Mouse (Mus musculus): ENCODE results near the gene Srcap. TPM values are rescaled to one million over a fixed set of nuclear protein-coding genes. Genes with fewer than 3 reads are reported as not detected.
A peak's percentile ranks its signal among the peaks of the same experiment; 100 is the strongest.
"Not testable (repeated sequence)": the region's sequence is repeated elsewhere in the genome, so short reads cannot be mapped to it uniquely, and the experiment has no call there.

The Srcap gene
- polyA plus RNA-seq, 1 experiment from 2014 or later: 30.9 TPM

DNA sequence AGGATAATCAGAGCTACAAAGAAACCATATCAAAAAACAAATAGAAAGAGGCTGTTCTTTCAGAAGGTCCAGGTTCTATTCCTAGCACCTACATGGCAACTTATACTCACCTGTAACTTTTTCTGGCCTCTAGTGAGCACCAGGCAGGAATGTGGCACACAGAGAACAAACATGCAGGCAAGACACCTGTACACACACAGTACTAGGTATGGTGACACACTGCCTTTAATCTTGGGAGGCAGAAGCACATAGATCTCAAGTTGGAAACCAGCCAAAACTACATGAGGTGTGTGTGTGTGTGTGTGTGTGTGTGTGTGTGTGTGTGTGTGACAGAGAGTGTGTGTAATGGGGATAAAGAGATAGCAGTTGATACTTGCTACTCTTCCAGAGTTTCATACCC lies 17.1 kb upstream of the Srcap start:
- no peak overlapping the region for H3K27ac ChIP-seq (replicated peaks)
- ATAC-seq (ENCODE audit: extremely low read depth, insufficient number of reproducible peaks, low FRiP score, low TSS enrichment): no peak

DNA sequence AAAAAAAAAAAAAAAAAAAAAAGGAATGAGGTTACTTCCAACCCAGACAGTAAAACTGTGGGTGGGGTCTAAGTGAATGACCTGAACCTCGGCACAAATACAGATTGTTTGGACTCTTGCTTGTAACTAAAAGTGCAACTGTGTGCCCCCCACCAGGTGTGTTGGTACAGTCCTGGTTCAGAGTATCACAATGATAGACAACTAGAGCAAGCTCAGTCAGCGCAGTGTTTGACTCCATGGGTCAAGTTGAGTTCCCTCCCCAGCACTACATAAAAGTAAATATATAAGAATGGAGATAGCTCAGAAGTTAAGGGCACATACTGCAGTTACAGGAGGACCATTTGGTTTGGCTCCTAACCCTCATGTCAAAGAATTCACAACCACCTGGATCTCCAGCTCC lies 14.4 kb upstream of the Srcap start:
- 77% methylated on average over 2 of the region's 2 CpGs for WGBS
- Histone ChIP-seq H3K4me2 (no peak overlapping the region), H3K4me3 (no peak overlapping the region), H3K4me1 (peaks cover 13% of the 10 kb centered on the region; the same call in 1 of the 2 replicates), H3K36me3 (peaks cover 6% of the 10 kb centered on the region), H3K9me3 (no peaks in the 10 kb centered on the region), H3K9ac (no peak overlapping the region), H3K27me3 (replicated peaks) (no peaks in the 10 kb centered on the region), H3K27ac (replicated peaks) (no peak overlapping the region)
- ATAC-seq (ENCODE audit: extremely low read depth, insufficient number of reproducible peaks, low FRiP score, low TSS enrichment): no peak

More for the DNA sequence above, 17.1 kb upstream of the Srcap start:
- no peak overlapping the region for H3K4me3 ChIP-seq
- H3K36me3 ChIP-seq: peaks cover 33% of the 10 kb centered on the region
- H3K4me2 ChIP-seq: no peak overlapping the region
- H3K4me1 ChIP-seq: peaks cover 13% of the 10 kb centered on the region; the same call in 1 of the 2 replicates
- no peaks in the 10 kb centered on the region for H3K27me3 ChIP-seq (replicated peaks)
- no peak overlapping the region for H3K9ac ChIP-seq
- H3K9me3 ChIP-seq: no peaks in the 10 kb centered on the region

DNA sequence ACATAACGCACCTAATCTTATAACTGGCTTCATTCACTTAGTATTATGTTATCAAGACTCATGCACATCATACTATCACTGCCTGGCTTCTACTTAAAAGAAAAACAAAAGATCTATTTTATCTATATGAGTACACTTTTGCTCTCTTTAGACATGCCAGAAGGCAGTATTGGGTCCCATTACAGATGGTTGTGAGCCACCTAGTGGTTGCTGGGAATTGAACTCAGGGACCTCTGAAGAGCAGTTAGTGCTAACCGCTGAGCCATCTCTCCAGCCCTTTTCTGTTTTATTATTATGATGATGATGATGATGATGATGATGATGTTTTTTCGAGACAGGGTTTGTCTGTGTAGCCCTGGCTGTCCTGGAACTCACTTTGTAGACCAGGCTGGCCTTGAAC lies 13.4 kb upstream of the Srcap start:
- Histone ChIP-seq H3K9ac (no peak overlapping the region), H3K4me1 (peaks cover 13% of the 10 kb centered on the region; the same call in 1 of the 2 replicates), H3K36me3 (no peaks in the 10 kb centered on the region), H3K4me2 (no peak overlapping the region), H3K27ac (replicated peaks) (no peak overlapping the region), H3K9me3 (no peaks in the 10 kb centered on the region), H3K27me3 (replicated peaks) (no peaks in the 10 kb centered on the region), H3K4me3 (no peak overlapping the region)
- WGBS: 37% methylated on average over 3 of the region's 3 CpGs
- no peak for ATAC-seq (ENCODE audit: extremely low read depth, insufficient number of reproducible peaks, low FRiP score, low TSS enrichment)

DNA sequence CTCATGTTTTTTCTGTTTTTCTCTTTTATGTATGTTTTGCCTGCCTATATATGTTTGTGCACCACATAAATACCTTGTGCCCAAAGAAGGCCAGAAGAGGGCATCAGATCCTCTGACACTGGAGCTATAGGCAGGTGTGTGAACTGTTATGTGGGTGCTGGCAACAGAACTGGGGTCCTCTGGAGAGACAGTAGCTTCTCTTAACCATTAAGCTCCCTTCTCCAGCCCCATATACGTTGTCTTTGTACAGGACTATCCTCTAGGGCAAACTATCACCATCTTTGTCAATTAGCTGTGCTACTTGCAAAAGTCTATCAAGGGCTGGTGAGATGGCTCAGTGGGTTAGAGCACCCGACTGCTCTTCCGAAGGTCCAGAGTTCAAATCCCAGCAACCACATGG lies 3.5 kb upstream of the Srcap start:
- Histone ChIP-seq H3K27ac (replicated peaks) (no peak overlapping the region), H3K4me1 (peaks cover 11% of the 10 kb centered on the region), H3K36me3 (no peaks in the 10 kb centered on the region), H3K4me2 (no peak overlapping the region), H3K9ac (no peak overlapping the region), H3K4me3 (no peak overlapping the region), H3K9me3 (no peaks in the 10 kb centered on the region), H3K27me3 (replicated peaks) (no peaks in the 10 kb centered on the region)
- no peak for ATAC-seq (ENCODE audit: extremely low read depth, insufficient number of reproducible peaks, low FRiP score, low TSS enrichment)
- 90% methylated on average over 3 of the region's 3 CpGs for WGBS

DNA sequence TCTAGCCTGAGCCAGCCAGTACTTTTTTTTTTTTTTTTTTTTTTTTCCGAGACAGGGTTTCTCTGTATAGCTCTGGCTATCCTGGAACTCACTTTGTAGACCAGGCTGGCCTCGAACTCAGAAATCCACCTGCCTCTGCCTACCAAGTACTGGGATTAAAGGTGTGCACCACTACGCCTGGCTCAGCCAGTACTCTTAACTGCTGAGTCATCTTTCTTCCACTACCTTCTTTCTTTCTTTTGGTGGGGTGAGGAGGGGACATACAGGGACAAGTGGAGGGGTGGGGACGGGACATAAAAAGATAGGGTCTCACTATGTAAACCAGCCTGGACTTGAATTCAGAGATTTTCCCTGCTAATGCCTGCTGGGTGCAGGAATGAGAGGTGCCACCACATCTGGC lies 2.0 kb upstream of the Srcap start:
- 84% methylated on average over 4 of the region's 4 CpGs for WGBS
- H3K9ac ChIP-seq; H3K27me3 ChIP-seq (replicated peaks); H3K27ac ChIP-seq (replicated peaks); ATAC-seq (ENCODE audit: extremely low read depth, insufficient number of reproducible peaks, low FRiP score, low TSS enrichment); H3K4me3 ChIP-seq; H3K4me2 ChIP-seq; H3K9me3 ChIP-seq: not testable (repeated sequence)
- Histone ChIP-seq H3K4me1 (peaks cover 20% of the 10 kb centered on the region), H3K36me3 (peaks cover 13% of the 10 kb centered on the region)

DNA sequence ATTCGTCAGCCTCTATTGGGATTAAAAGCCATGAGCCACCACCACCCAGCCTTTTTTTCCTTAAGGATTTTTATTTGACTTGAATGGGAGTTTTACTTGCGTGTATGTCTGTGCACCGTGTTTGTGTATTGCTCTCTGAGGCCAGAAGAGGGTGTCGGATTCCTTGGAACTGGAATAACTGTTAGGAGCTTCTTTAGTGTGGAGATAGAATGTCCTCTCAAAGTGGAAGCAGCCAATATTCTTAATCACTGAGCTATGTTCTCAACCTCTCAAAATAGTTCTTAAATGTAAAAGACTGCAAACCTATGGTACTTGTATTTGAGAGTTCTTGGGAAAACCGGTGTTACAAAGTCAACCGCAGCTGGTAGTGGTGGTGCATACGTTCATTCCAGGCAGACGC lies 542 bp upstream of the Srcap start:
- 40% methylated on average over 8 of the region's 8 CpGs for WGBS
- ATAC-seq (ENCODE audit: extremely low read depth, insufficient number of reproducible peaks, low FRiP score, low TSS enrichment): no peak

DNA sequence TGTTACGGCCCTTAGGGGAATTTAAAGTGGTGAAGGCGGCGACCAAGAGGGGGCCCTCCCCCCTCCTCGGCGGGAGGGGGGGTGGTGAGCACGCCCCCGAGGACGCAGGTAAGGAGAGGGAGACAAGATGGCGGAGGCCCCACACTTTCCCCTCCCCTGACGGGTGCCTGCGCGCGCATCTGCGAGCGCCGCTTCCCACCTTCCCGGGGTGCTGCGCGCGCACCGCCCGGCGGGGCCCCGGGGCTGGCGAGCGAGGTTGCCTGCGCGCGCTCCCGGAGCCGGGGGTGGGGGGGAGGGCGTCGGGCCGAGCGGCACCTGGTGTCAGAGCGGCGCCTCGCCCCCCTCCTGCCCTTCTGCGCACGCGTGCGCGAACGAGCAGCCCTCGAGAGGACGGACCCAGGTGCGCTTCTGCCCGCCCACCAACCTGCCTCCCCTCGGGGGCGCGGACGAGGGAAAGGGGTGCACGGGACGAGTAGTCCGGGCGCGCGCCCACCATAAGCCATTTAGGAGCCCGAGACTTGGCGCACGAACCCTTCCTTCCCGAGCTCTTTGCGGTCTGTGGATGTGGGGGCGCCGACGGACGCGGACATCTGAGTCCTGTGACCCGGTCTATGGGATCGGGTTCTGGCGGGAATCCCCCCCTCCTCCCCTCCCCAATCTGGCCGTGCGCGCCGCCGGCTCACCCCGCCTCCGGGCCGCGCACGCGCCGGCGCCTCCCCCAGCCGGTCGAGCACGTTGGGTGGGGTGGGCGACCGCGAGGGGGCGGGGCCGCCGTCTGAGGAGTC lies 640 bp downstream of the Srcap start:
- peak; percentile 79 for ATAC-seq (ENCODE audit: extremely low read depth, insufficient number of reproducible peaks, low FRiP score, low TSS enrichment)
- peak overlapping the region; percentile 71 for H3K4me2 ChIP-seq

More for the DNA sequence above, 542 bp upstream of the Srcap start:
- H3K27me3 ChIP-seq (replicated peaks): no peaks in the 10 kb centered on the region
- peaks cover 20% of the 10 kb centered on the region for H3K4me1 ChIP-seq
- H3K9me3 ChIP-seq: no peaks in the 10 kb centered on the region
- peak overlapping the region; percentile 98 for H3K27ac ChIP-seq (replicated peaks)
- H3K36me3 ChIP-seq: peaks cover 27% of the 10 kb centered on the region
- peak overlapping the region; percentile 84 for H3K4me3 ChIP-seq
- peak overlapping the region; percentile 71 for H3K4me2 ChIP-seq
- peak overlapping the region; percentile 44 for H3K9ac ChIP-seq

DNA sequence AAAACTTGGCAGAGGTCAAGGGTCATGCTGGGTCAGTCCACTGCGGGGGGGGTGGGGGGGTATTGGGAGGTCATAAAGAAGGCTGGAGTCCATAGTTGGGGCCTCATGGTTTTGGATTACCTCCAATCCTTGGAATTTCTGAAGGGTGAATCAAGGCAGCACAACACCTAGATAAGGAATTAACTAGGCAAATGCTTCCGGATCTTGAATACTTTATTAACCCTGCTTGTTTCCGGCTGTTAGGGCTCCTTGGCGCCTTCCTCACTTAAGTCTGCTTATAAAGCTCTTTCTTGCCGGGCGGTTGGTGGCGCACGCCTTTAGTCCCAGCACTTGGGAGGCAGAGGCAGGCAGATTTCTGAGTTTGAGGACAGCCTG lies 1.2 kb downstream of the Srcap start:
- Histone ChIP-seq H3K4me1 (peaks cover 20% of the 10 kb centered on the region), H3K27me3 (replicated peaks) (no peaks in the 10 kb centered on the region), H3K4me2 (peak overlapping the region; percentile 71), H3K36me3 (peaks cover 44% of the 10 kb centered on the region), H3K27ac (replicated peaks) (peak overlapping the region; percentile 98), H3K9ac (peak overlapping the region; percentile 93), H3K4me3 (peak overlapping the region; percentile 84), H3K9me3 (no peaks in the 10 kb centered on the region)
- 39% methylated on average over 8 of the region's 8 CpGs for whole genome bisulfite sequencing
- ATAC-seq (ENCODE audit: extremely low read depth, insufficient number of reproducible peaks, low FRiP score, low TSS enrichment): no peak

More for the DNA sequence above, 640 bp downstream of the Srcap start:
- peak overlapping the region; percentile 93 for H3K9ac ChIP-seq
- H3K4me1 ChIP-seq: peaks cover 20% of the 10 kb centered on the region
- H3K36me3 ChIP-seq: peaks cover 38% of the 10 kb centered on the region
- H3K27ac ChIP-seq (replicated peaks): peak overlapping the region; percentile 98
- no peaks in the 10 kb centered on the region for H3K27me3 ChIP-seq (replicated peaks)
- no peaks in the 10 kb centered on the region for H3K9me3 ChIP-seq
- peak overlapping the region; percentile 84 for H3K4me3 ChIP-seq
- WGBS: under 1% methylated on average over 92 of the region's 93 CpGs

DNA sequence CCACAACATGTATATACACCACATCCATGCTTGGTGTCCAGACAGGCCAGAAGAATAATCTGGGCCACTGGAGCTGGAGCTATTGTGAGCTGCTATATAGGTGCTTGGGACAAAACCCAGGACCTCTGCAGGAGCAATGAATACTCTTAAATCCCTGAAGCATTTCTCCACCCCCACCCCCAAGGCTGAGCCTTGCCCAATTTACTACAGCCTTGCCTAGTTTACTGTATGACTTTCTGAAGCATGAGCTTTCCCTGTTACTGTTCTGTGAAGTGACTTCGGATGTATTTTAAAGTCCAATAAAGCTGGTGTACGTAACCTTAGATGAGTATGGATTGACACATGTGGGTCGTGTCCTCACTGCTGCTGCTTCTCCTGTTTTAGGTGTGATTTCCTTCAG lies 2.0 kb downstream of the Srcap start:
- WGBS: 73% methylated on average over 3 of the region's 3 CpGs

DNA sequence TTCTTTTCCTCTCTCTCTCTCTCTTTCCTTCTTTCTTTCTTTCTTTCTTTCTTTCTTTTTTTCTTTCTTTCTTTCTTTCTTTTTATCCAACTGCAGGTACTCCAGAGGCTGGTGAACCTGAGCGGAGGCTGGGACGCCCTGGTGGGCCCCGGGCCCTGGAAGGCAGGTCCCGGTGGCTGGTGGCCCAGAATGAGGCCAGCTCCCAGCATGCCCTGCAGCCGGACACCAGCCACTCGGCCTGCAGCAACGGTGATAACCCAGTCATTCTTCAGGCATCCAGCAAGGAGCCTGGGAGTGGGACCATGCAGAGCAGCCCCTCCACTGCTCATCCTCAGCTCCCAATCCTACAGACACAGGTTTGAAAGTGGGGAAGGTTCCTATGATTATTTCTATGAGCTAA lies 4.1 kb downstream of the Srcap start:
- peaks cover 20% of the 10 kb centered on the region for H3K4me1 ChIP-seq
- no peak overlapping the region for H3K9ac ChIP-seq
- WGBS: 75% methylated on average over 7 of the region's 7 CpGs
- H3K9me3 ChIP-seq: no peaks in the 10 kb centered on the region
- H3K27me3 ChIP-seq (replicated peaks): no peaks in the 10 kb centered on the region
- peaks cover 71% of the 10 kb centered on the region for H3K36me3 ChIP-seq
- H3K4me3 ChIP-seq: no peak overlapping the region
- H3K4me2 ChIP-seq: no peak overlapping the region
- H3K27ac ChIP-seq (replicated peaks): no peak overlapping the region
- ATAC-seq (ENCODE audit: extremely low read depth, insufficient number of reproducible peaks, low FRiP score, low TSS enrichment): no peak

More for the DNA sequence above, 2.0 kb downstream of the Srcap start:
- Histone ChIP-seq H3K4me3 (peak overlapping the region; percentile 84), H3K4me1 (peaks cover 20% of the 10 kb centered on the region), H3K9ac (peak overlapping the region; percentile 93), H3K36me3 (peaks cover 52% of the 10 kb centered on the region), H3K27me3 (replicated peaks) (no peaks in the 10 kb centered on the region), H3K27ac (replicated peaks) (peak overlapping the region; percentile 98; the same call in 1 of the 2 replicates), H3K9me3 (no peaks in the 10 kb centered on the region), H3K4me2 (peak overlapping the region; percentile 71)
- no peak for ATAC-seq (ENCODE audit: extremely low read depth, insufficient number of reproducible peaks, low FRiP score, low TSS enrichment)

DNA sequence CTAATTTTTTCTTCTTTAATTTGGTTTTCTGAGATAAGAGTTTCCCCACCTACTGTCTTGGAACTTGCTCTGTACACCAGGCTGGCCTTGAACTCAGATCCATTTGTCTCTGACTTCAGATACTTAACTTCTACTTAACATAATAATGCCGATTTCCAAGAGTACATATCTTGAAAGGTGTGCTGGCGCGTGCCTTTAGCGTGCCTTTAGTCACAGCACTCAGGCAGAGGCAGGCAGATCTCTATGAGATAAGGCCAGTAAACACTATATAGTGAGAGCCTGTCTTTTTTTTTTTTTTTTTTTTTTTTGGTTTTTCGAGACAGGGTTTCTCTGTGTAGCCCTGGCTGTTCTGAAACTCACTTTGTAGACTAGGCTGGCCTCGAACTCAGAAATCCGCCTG lies 4.6 kb downstream of the Srcap start:
- Histone ChIP-seq H3K9me3 (no peaks in the 10 kb centered on the region), H3K9ac (no peak overlapping the region), H3K36me3 (peaks cover 76% of the 10 kb centered on the region)

DNA sequence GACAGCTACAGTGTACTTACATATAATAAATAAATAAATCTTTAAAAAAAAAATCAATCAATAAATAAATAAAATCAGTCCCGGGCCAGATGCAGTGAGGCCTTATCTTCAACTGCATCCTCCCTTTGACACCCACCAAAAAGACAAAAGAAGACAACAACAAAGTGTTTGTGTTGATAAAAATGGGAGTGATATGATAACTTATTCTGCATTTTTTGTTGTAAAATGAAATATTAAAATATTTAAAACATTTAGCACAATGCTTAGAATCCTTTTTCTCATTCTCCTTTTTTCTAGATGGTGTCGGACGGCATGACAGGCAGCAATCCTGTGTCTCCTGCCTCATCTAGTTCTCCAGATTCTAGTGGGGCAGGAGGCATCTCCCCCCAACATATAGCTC lies 7.5 kb downstream of the Srcap start, which contains the start of gene Gm42715:
TSS of gene Gm42715 (plus strand) at position 301 of the 400 bp plus-strand sequence.
- Histone ChIP-seq H3K27me3 (replicated peaks) (no peaks in the 10 kb centered on the region), H3K9ac (no peak within 1 kb of the TSS), H3K4me3 (no peak within 1 kb of the TSS), H3K4me1 (no peaks in the 10 kb centered on the region; the same call in 1 of the 2 replicates), H3K36me3 (peaks cover 96% of the 10 kb centered on the region), H3K9me3 (no peaks in the 10 kb centered on the region), H3K27ac (replicated peaks) (no peak within 1 kb of the TSS), H3K4me2 (no peak within 1 kb of the TSS)
- no peak for ATAC-seq (ENCODE audit: extremely low read depth, insufficient number of reproducible peaks, low FRiP score, low TSS enrichment)
- 92% methylated on average over 3 of the region's 3 CpGs for WGBS

More for the DNA sequence above, 4.6 kb downstream of the Srcap start:
- H3K4me2 ChIP-seq: no peak overlapping the region
- H3K4me1 ChIP-seq: peaks cover 16% of the 10 kb centered on the region
- H3K4me3 ChIP-seq: no peak overlapping the region
- WGBS: 90% methylated on average over 6 of the region's 7 CpGs
- no peak for ATAC-seq (ENCODE audit: extremely low read depth, insufficient number of reproducible peaks, low FRiP score, low TSS enrichment)
- no peaks in the 10 kb centered on the region for H3K27me3 ChIP-seq (replicated peaks)
- H3K27ac ChIP-seq (replicated peaks): no peak overlapping the region

All from heart, embryonic 13.5 days (tissue).